Mouse (Mus musculus) embryonic fibroblast, embryonic 13.5 days (primary cell): ENCODE measurements at regions not wholly inside any gene's neighbourhood (a gene's known extent, or its start where the extent isn't known, plus 50 kb on each side); places are given as distances from the start of the nearest gene placed in this dataset.

Source experiments
- CTCF ChIP-seq: IDR thresholded peaks from 2 replicates; pipeline ENCODE4 v1.5.1; 2011; ENCODE audit warnings: mild to moderate bottlenecking, control low read depth, low read length, moderate library complexity, borderline replicate concordance; ENCODE audit not compliant: insufficient read depth
- POLR2A ChIP-seq: IDR thresholded peaks from 2 replicates; pipeline ENCODE4 v1.6.1; 2011; ENCODE audit warnings: low read depth, mild to moderate bottlenecking, control low read depth, low read length, moderate library complexity

- TF ChIP-seq POLR2A (no peak), CTCF (no peak)
These were observed 298.6 kb downstream of the Glrx3 start for GRCm38 (mm10) chr7:137735873-137736527.
